Mouse (Mus musculus) midbrain, postnatal 0 days (tissue): ENCODE results near the gene Zfp593. TPM values are rescaled to one million over a fixed set of nuclear protein-coding genes. Genes with fewer than 3 reads are reported as not detected.
A peak's percentile ranks its signal among the peaks of the same experiment; 100 is the strongest.

Experiments
- ATAC-seq: fragments of 200-750 bp; cut with Nextera tagmentation; 2 replicates; pipeline ENCODE4 v1.8.0; 2017; ENCODE audit warnings: moderate number of reproducible peaks, mild to moderate bottlenecking, moderate TSS enrichment, moderate library complexity; ENCODE audit not compliant: low FRiP score
- DNase-seq: peaks from one replicate; pipeline ENCODE4 v3.0.0-alpha.2; 2015; ENCODE audit warnings: low spot score
- H3K27ac ChIP-seq: fragments of 300-500 bp; sonication (generic); 2 replicates; pipeline ENCODE4 v1.5.1; 2014; ENCODE audit warnings: low read depth, mild to moderate bottlenecking, low read length, mixed read lengths
- H3K27me3 ChIP-seq: fragments of 300-500 bp; sonication (generic); 2 replicates; pipeline ENCODE4 v1.6.1; 2014; ENCODE audit warnings: low read length, control low read depth, mixed read lengths; ENCODE audit not compliant: insufficient read depth
- H3K36me3 ChIP-seq: fragments of 300-500 bp; sonication (generic); 2 replicates; pipeline ENCODE4 v1.6.1; 2014; ENCODE audit warnings: low read length, control low read depth, mixed read lengths; ENCODE audit not compliant: insufficient read depth
- H3K4me1 ChIP-seq: fragments of 300-500 bp; sonication (generic); 2 replicates; pipeline ENCODE4 v1.6.1; 2014; ENCODE audit warnings: mild to moderate bottlenecking, control low read depth, antibody characterized with exemption, low read length, mixed read lengths; ENCODE audit not compliant: insufficient read depth
- H3K4me2 ChIP-seq: fragments of 300-500 bp; sonication (generic); 2 replicates; pipeline ENCODE4 v1.6.1; 2014; ENCODE audit warnings: low read depth, mild to moderate bottlenecking, low read length, mixed read lengths; ENCODE audit not compliant: poor library complexity, severe bottlenecking
- H3K4me3 ChIP-seq: fragments of 300-500 bp; sonication (generic); 2 replicates; pipeline ENCODE4 v1.5.1; 2014; ENCODE audit warnings: low read depth, mild to moderate bottlenecking, low read length, moderate library complexity
- H3K9ac ChIP-seq: fragments of 300-500 bp; sonication (generic); replicated peaks from 2 replicates; pipeline ENCODE4 v1.6.1; 2014; ENCODE audit warnings: mild to moderate bottlenecking, low read length, moderate library complexity, mixed read lengths; ENCODE audit not compliant: poor library complexity, severe bottlenecking
- H3K9me3 ChIP-seq: fragments of 300-500 bp; sonication (generic); 2 replicates; pipeline ENCODE4 v1.6.1; 2016; ENCODE audit warnings: low read length, control low read depth
- CTCF ChIP-seq: IDR thresholded peaks from 2 replicates; pipeline ENCODE4 v1.5.1; 2016; ENCODE audit warnings: antibody characterized with exemption, mild to moderate bottlenecking
- WGBS: fragments of 180-500 bp; shearing (Covaris S2); extraction: QIAGEN DNeasy Blood & Tissue Kit; methylation state at CpG from one replicate; pipeline ENCODE4 v1.1.7; 2014; 5-methylcytosine and 5-hydroxymethylcytosine counted together
- polyA plus RNA-seq: library from polyadenylated mRNA; unstranded; fragments of >200 nt; fragmentation: Nextera tagmentation; extraction: Ambion mirVana; gene quantifications from 2 replicates; pipeline ENCODE4 v1.2.1, GENCODE M21; 2015
- total RNA-seq: library from RNA; depleted of rRNA; stranded (reverse); fragments of >200 nt; gene quantifications from 2 replicates; pipeline ENCODE4 v1.2.3, GENCODE M21; 2014

Gene Zfp593
- total and polyA plus RNA-seq, 2 experiments from 2014 or later = 9.2 to 15.4 TPM

DNA sequence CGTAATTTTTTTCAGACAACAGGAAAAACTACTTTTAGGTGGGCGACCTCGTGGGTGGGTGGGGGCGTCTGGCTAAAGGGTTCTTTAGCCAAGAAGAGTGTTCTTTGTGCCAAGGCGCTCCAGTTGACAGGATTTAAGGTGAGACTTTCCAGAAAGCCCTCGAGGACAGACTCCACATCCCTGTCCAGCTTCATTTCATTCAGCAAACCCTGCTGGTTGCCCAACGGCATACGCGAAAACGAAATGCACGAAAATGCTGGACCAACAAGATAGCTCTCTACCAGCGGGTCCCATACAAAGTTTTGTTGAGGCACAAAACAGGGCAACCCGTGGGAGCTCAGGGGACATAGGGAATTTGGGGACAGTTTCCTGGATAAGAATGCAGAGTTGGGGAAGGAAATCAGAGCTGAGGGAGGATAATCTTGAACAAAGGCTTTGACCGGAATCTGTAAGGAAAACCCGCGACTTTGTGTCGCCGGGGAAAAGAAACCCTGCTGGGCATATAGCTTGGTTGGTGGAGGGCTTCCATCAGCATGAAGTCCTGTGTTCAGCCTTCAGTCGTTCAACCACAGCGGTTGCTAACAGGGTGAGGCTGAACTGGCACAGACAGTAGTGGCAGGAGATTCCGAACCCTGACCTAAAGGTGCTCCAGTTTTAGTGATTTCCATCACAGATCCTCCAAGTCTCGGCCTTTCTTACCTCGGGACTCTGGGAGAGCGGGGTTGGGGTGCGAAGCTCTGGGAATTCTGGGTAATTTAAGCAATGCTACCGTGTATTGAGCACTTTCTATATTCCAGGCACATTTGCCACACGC is 4.9 kb upstream of the Zfp593 start:
- peak overlapping the region; percentile 77 for H3K4me2 ChIP-seq
- ATAC-seq = no peak
- no peak for DNase-seq
- H3K9me3 ChIP-seq = no peaks in the 10 kb centered on the region
- peak overlapping the region; percentile 66; the same call in 1 of the 2 replicates for H3K9ac ChIP-seq
- H3K4me1 ChIP-seq = 0 out of 2 replicates have a peak, but pooled peaks cover 7% of the 10 kb centered on the region
- peak overlapping the region; percentile 55 for H3K4me3 ChIP-seq
- H3K36me3 ChIP-seq = no peaks in the 10 kb centered on the region
- WGBS = 6% methylated on average over 27 of the region's 27 CpGs
- peaks cover 38% of the 10 kb centered on the region for H3K27me3 ChIP-seq
- no peak for TF ChIP-seq CTCF
- H3K27ac ChIP-seq = no peak overlapping the region

DNA sequence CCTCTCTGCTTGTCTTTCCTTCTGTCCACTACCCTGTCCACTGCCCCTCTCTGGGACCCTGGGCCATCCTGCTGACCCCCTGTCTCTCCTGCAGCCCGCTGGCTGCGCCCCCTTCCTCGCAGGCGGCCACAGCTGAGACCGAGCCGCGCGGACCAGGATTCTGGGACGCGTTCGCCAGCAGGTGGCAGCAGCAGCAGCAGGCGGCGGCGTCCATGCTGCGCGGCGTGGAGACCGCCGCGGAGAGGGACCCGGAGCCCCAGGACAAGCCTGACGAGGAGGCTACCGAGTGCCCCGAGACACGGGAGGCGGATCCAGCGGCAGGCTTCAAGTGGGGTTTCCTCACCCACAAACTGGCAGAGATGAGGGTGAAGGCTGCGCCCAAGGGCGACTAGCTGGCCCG is 4.3 kb upstream of the Zfp593 start:
- 2% methylated on average over 30 of the region's 30 CpGs for WGBS
- Histone ChIP-seq H3K27me3 (peaks cover 33% of the 10 kb centered on the region), H3K4me2 (peak overlapping the region; percentile 77), H3K4me3 (peak overlapping the region; percentile 55), H3K27ac (no peak overlapping the region), H3K9ac (peak overlapping the region; percentile 40), H3K36me3 (no peaks in the 10 kb centered on the region), H3K9me3 (no peaks in the 10 kb centered on the region), H3K4me1 (peaks cover 8% of the 10 kb centered on the region; the same call in 1 of the 2 replicates)
- peak; percentile 65 for DNase-seq
- TF ChIP-seq CTCF = peak; percentile 96
- ATAC-seq = no peak

DNA sequence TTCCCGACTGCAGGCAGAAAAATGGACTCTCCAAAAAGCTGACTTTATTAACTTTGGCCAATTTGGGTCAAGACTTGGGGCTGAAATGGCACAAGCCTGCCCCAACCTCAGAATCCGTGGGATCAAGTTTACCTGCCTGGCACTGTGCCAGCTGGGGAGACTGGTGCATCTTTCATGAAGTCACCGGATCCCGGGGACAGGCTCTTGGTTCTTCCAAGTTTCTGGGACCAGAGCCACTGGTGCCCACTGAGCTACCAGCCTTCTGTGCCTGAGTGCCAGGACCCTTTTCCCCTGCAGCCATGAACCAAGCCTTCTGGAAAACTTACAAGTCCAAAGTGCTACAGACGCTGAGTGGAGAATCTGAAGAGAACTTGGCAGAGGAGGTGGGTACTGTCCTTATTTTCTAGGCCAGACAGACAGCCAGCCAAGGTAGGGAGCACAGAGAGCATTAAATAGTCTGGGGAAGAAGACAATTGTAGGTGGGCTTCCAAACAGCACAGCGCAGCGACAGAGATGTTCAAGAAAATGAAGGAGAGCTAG is 1.4 kb upstream of the Zfp593 start, which contains the start of gene Gm30191:
Gene Gm30191, plus strand, starts transcription at position 217 of the 540 bp plus-strand sequence.
- ATAC-seq = no peak
- no peak for TF ChIP-seq CTCF
- Histone ChIP-seq H3K4me1 (peaks cover 12% of the 10 kb centered on the region; the same call in 1 of the 2 replicates), H3K4me3 (peak within 1 kb of the TSS; percentile 67), H3K27me3 (peaks cover 18% of the 10 kb centered on the region), H3K36me3 (no peaks in the 10 kb centered on the region), H3K4me2 (peak within 1 kb of the TSS; percentile 97), H3K9ac (no peak within 1 kb of the TSS), H3K9me3 (no peaks in the 10 kb centered on the region), H3K27ac (no peak within 1 kb of the TSS)
- WGBS = 72% methylated on average over 7 of the region's 7 CpGs
- peak; percentile 30 for DNase-seq

DNA sequence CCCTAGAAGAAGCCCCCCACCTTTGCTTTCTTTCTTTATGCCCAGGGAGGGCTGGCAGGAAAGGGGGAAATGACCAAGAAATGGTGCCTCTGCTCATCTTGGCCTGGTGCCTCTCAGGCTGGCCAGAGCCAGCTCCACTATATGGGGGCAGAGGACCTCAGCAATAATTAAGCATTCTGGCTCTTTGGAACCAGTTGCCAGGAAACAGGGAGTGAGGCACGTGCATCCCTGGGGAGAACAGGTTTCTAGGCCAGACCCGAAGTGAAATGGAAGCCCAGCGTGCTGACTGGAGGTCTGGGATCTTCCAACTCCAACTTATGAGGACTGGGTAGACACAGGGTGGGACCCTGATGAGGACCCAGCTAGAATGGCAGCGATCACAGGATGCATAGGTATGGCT is 864 bp upstream of the Zfp593 start:
- 16% methylated on average over 4 of the region's 4 CpGs for WGBS
- Histone ChIP-seq H3K9ac (no peak overlapping the region), H3K4me2 (no peak overlapping the region), H3K27me3 (peaks cover 16% of the 10 kb centered on the region), H3K27ac (no peak overlapping the region), H3K4me3 (no peak overlapping the region), H3K4me1 (peaks cover 12% of the 10 kb centered on the region; the same call in 1 of the 2 replicates), H3K9me3 (no peaks in the 10 kb centered on the region), H3K36me3 (no peaks in the 10 kb centered on the region)
- peak; percentile 80 for DNase-seq
- ATAC-seq = no peak
- TF ChIP-seq CTCF = no peak

DNA sequence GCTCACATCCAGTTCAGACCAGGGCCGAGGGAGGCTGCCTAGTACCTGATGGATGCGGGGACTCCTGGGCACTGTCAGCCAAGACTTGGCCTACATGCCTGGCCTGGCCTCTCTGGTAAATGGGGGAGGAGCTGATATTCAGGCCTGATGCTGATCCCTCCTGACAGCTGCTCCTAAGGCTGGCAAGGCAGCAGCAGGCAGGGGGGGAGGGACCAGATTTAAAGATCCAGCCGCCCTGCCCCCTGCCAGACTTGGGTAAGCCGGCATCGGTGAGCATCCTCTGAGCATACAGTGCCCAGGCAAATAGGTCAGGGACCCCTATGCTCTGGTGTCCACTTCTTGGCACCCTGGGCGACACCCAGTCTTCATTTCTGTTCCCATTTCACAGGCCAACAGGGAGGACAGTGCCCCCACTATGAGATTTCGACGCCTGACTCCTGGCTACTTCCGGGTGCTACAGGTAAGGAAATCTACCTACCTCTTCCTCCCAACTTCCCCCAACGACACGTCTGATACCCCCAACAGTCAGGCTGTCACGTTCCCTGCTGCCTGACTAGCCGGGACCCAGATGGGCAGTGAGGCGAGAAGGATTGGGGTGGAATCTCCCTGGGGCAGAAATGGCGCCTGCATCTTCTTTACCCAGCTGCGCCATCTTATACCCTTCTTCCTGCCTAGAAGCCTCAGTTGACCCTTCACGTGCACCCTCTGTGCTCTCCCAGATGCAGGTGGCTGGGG is 1.7 kb downstream of the Zfp593 start, which contains the start of gene E130218I03Rik:
Gene E130218I03Rik, plus strand, starts transcription at position 147 of the 735 bp plus-strand sequence.
- Histone ChIP-seq H3K4me2 (peak within 1 kb of the TSS; percentile 97), H3K27ac (no peak within 1 kb of the TSS), H3K9me3 (no peaks in the 10 kb centered on the region), H3K36me3 (no peaks in the 10 kb centered on the region), H3K27me3 (peaks cover 11% of the 10 kb centered on the region), H3K4me3 (peak within 1 kb of the TSS; percentile 67; the same call in 1 of the 2 replicates), H3K4me1 (peaks cover 9% of the 10 kb centered on the region; the same call in 1 of the 2 replicates), H3K9ac (0 out of 2 replicates have a peak within 1 kb of the TSS, but pooled peaks have one; percentile 68)
- TF ChIP-seq CTCF = no peak
- 90% methylated on average over 17 of the region's 17 CpGs for WGBS
- peak; percentile 34 for DNase-seq
- no peak for ATAC-seq
